Mouse (Mus musculus) CD4-positive helper T cell, adult 2 months (primary cell): ENCODE results near the gene Vmn2r106.

Source experiments
- DNase-seq: peaks from one replicate; pipeline ENCODE4 v3.0.0-alpha.2; 2012; ENCODE audit warnings: low read depth, missing footprints, low spot score

Vmn2r106 gene

GRCm38 (mm10) chr17:20285453-20285852, at the start of gene Vmn2r106:
Gene Vmn2r106 (minus strand): TSS chr17:20285553.
- DNase-seq, result no peak

GRCm38 (mm10) chr17:20305790-20306189, 20.4 kb upstream of the Vmn2r106 start:
- DNase-seq, result no peak

GRCm38 (mm10) chr17:20286906-20287305, 1.6 kb upstream of the Vmn2r106 start:
- DNase-seq, result no peak

- DNase-seq, result no peak
These were observed 29.8 kb downstream of the Vmn2r106 start for GRCm38 (mm10) chr17:20255522-20255921.

GRCm38 (mm10) chr17:20234952-20235351, 50.4 kb downstream of the Vmn2r106 start, which contains the start of gene Vmn2r105:
Gene Vmn2r105 (minus strand): TSS chr17:20235052.
- DNase-seq, result no peak
